28 mouse cellular contexts compared by ENCODE assay signal in the genomic region with DNA sequence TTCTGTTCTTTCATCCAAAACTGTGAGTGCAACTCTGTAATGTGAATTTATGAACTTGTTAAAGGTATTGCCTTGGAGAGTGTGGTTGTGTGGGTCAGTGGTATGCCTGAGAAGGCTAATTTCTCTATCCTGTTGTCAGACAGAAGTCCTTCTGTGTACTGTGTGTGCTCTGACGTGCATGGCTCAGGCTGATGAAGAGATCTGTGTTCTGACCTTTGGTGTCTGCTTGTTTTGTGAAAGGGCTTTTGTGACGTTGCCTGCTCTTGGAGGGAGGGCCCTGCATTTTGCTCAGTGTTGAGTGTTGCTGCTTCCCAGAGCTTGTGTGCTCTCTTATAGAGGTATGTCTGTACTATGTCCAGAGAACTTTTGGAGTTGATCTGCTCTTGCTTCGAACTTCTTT. TPM values are rescaled to one million over a fixed set of nuclear protein-coding genes. Genes with fewer than 3 reads are reported as not detected.
DNase-seq lines count a peak whose midpoint lies in the region; ATAC-seq and TF ChIP-seq lines count a peak whose summit lies in the region.
"Had no signal": no experiment of that assay in that cellular context is flagged by ENCODE, and none has a peak within 500 bp of the region (broad histone marks: within the 10 kb centered on the region; RNA-seq: fewer than 3 reads in every experiment).

No protein-coding gene starts in this region.

- no peak for ATAC-seq in hindbrain, embryonic 11.5 days (ENCODE audit: low FRiP score)
- peak; percentile 24; the same call in 1 of the 2 replicates for ATAC-seq in liver, embryonic 12.5 days
- ATAC-seq in liver, embryonic 11.5 days (replicated peaks; ENCODE audit: low FRiP score) = no peak
- peak; percentile 63 for ATAC-seq in liver, embryonic 15.5 days (ENCODE audit: insufficient read depth)
- ATAC-seq in heart, embryonic 12.5 days (ENCODE audit: insufficient number of reproducible peaks, low FRiP score) = no peak
- ATAC-seq in lung, postnatal 0 days = no peak
- ATAC-seq: forebrain, postnatal 0 days; Patski had no signal

- H3K27ac ChIP-seq in hindbrain, embryonic 10.5 days = peak overlapping the region; percentile 53; the same call in 1 of the 2 replicates
- no peak overlapping the region for H3K27ac ChIP-seq in hindbrain, embryonic 11.5 days (ENCODE audit: low read depth, low read length)
- H3K27ac ChIP-seq in liver, embryonic 12.5 days = no peak overlapping the region
- H3K27ac ChIP-seq in liver, embryonic 11.5 days (ENCODE audit: low read depth, low read length) = no peak overlapping the region
- 0 out of 2 replicates have a peak overlapping the region, but pooled peaks have one; percentile 14 for H3K27ac ChIP-seq in liver, embryonic 15.5 days (replicated peaks)
- no peak overlapping the region for H3K27ac ChIP-seq in heart, embryonic 12.5 days (ENCODE audit: poor library complexity, severe bottlenecking)
- H3K27ac ChIP-seq in lung, postnatal 0 days (ENCODE audit: low read length) = no peak overlapping the region
- H3K27ac ChIP-seq: heart, adult 2 months; heart, embryonic 15.5 days; hindbrain, embryonic 15.5 days; kidney, postnatal 0 days; liver, embryonic 14.5 days; midbrain, embryonic 10.5 days; neural tube, embryonic 15.5 days; stomach, embryonic 15.5 days had no signal

- TF ChIP-seq EP300 in lung, postnatal 0 days (IDR thresholded peaks at IDR 0.05) = no peak

- TF ChIP-seq CTCF in lung, postnatal 0 days (IDR thresholded peaks at IDR 0.05) = no peak

- H3K4me3 ChIP-seq in hindbrain, embryonic 10.5 days = no peak overlapping the region
- no peak overlapping the region for H3K4me3 ChIP-seq in hindbrain, embryonic 11.5 days (ENCODE audit: low read depth, low read length)
- H3K4me3 ChIP-seq in liver, embryonic 12.5 days = no peak overlapping the region
- H3K4me3 ChIP-seq in liver, embryonic 11.5 days (ENCODE audit: low read depth, low read length) = no peak overlapping the region
- no peak overlapping the region for H3K4me3 ChIP-seq in liver, embryonic 15.5 days (replicated peaks)
- H3K4me3 ChIP-seq in heart, embryonic 12.5 days = no peak overlapping the region
- no peak overlapping the region for H3K4me3 ChIP-seq in lung, postnatal 0 days (ENCODE audit: low read depth, low read length)
- H3K4me3 ChIP-seq: heart, adult 2 months; heart, embryonic 15.5 days; hindbrain, embryonic 15.5 days; midbrain, embryonic 10.5 days; neural tube, embryonic 15.5 days; stomach, embryonic 15.5 days had no signal

- no peaks in the 10 kb centered on the region for H3K27me3 ChIP-seq in hindbrain, embryonic 10.5 days (ENCODE audit: insufficient read depth, poor library complexity, severe bottlenecking)
- H3K27me3 ChIP-seq in hindbrain, embryonic 11.5 days (ENCODE audit: control insufficient read depth, insufficient read depth, low read length) = no peaks in the 10 kb centered on the region
- H3K27me3 ChIP-seq in liver, embryonic 12.5 days (replicated peaks) = no peaks in the 10 kb centered on the region
- no peaks in the 10 kb centered on the region for H3K27me3 ChIP-seq in liver, embryonic 11.5 days (replicated peaks; ENCODE audit: control insufficient read depth, insufficient read depth, low read length)
- no peaks in the 10 kb centered on the region for H3K27me3 ChIP-seq in liver, embryonic 15.5 days
- no peaks in the 10 kb centered on the region for H3K27me3 ChIP-seq in heart, embryonic 12.5 days (replicated peaks)
- H3K27me3 ChIP-seq in lung, postnatal 0 days (replicated peaks; ENCODE audit: insufficient read depth, low read length) = no peaks in the 10 kb centered on the region
- H3K27me3 ChIP-seq: heart, embryonic 15.5 days; hindbrain, embryonic 15.5 days; neural tube, embryonic 15.5 days; Patski; stomach, embryonic 15.5 days had no signal

- peaks cover 11% of the 10 kb centered on the region for H3K36me3 ChIP-seq in hindbrain, embryonic 10.5 days
- no peaks in the 10 kb centered on the region for H3K36me3 ChIP-seq in hindbrain, embryonic 11.5 days (ENCODE audit: control insufficient read depth, insufficient read depth, low read length)
- H3K36me3 ChIP-seq in liver, embryonic 12.5 days = 0 out of 2 replicates have a peak, but pooled peaks cover 8% of the 10 kb centered on the region
- 0 out of 2 replicates have a peak, but pooled peaks cover 3% of the 10 kb centered on the region for H3K36me3 ChIP-seq in liver, embryonic 11.5 days (ENCODE audit: control insufficient read depth, insufficient read depth, low read length)
- 0 out of 2 replicates have a peak, but pooled peaks cover 4% of the 10 kb centered on the region for H3K36me3 ChIP-seq in liver, embryonic 15.5 days (replicated peaks)
- peaks cover 23% of the 10 kb centered on the region for H3K36me3 ChIP-seq in heart, embryonic 12.5 days
- H3K36me3 ChIP-seq in lung, postnatal 0 days (ENCODE audit: insufficient read depth, low read length) = no peaks in the 10 kb centered on the region

- WGBS in hindbrain, embryonic 10.5 days = 55% methylated on average over 3 of the region's 3 CpGs
- WGBS in hindbrain, embryonic 11.5 days = 54% methylated on average over 3 of the region's 3 CpGs
- WGBS in liver, embryonic 12.5 days (ENCODE audit: insufficient replicate concordance) = 49% methylated on average over 3 of the region's 3 CpGs
- WGBS in liver, embryonic 11.5 days = 73% methylated on average over 3 of the region's 3 CpGs
- 44% methylated on average over 3 of the region's 3 CpGs for WGBS in liver, embryonic 15.5 days (ENCODE audit: insufficient replicate concordance)
- 60% methylated on average over 3 of the region's 3 CpGs for WGBS in heart, embryonic 12.5 days
- 52% methylated on average over 3 of the region's 3 CpGs for WGBS in lung, postnatal 0 days

- H3K4me2 ChIP-seq in hindbrain, embryonic 11.5 days (replicated peaks; ENCODE audit: low read depth, low read length) = no peak overlapping the region
- no peak overlapping the region for H3K4me2 ChIP-seq in liver, embryonic 12.5 days
- H3K4me2 ChIP-seq in liver, embryonic 11.5 days = no peak overlapping the region
- H3K4me2 ChIP-seq in liver, embryonic 15.5 days = no peak overlapping the region
- H3K4me2 ChIP-seq in heart, embryonic 12.5 days = no peak overlapping the region
- no peak overlapping the region for H3K4me2 ChIP-seq in lung, postnatal 0 days (replicated peaks; ENCODE audit: low read depth, low read length)
- H3K4me2 ChIP-seq: heart, embryonic 15.5 days; hindbrain, embryonic 15.5 days; neural tube, embryonic 15.5 days; stomach, embryonic 15.5 days had no signal

- no peak for DNase-seq in hindbrain, embryonic 10.5 days (ENCODE audit: low spot score)
- no peak for DNase-seq in hindbrain, embryonic 11.5 days (ENCODE audit: low spot score)
- DNase-seq in liver, embryonic 11.5 days (ENCODE audit: low spot score) = no peak
- DNase-seq in yolk sac, embryonic 10.5 days (ENCODE audit: low spot score) = peak; percentile 34
- no peak for DNase-seq in lung, postnatal 0 days (ENCODE audit: low spot score)
- DNase-seq: adrenal gland, postnatal 36 days; cerebellum, adult 11 months; cerebellum, postnatal 14 days; forebrain, postnatal 0 days; gastrocnemius, postnatal 36 days; heart, adult 2 months; heart, postnatal 36 days; kidney, adult 11 months; left cerebral cortex, postnatal 4 days; lung, postnatal 10 days; right cerebral cortex, adult 18-20 months; right cerebral cortex, postnatal 4 days had no signal

- no peaks in the 10 kb centered on the region; the same call in 1 of the 2 replicates for H3K4me1 ChIP-seq in hindbrain, embryonic 10.5 days (replicated peaks)
- no peaks in the 10 kb centered on the region for H3K4me1 ChIP-seq in hindbrain, embryonic 11.5 days (replicated peaks; ENCODE audit: control insufficient read depth, insufficient read depth, low read length)
- peaks cover 7% of the 10 kb centered on the region for H3K4me1 ChIP-seq in liver, embryonic 12.5 days
- H3K4me1 ChIP-seq in liver, embryonic 11.5 days (replicated peaks; ENCODE audit: control insufficient read depth, insufficient read depth, low read length) = no peaks in the 10 kb centered on the region
- H3K4me1 ChIP-seq in liver, embryonic 15.5 days (replicated peaks) = 0 out of 2 replicates have a peak, but pooled peaks cover 3% of the 10 kb centered on the region
- no peaks in the 10 kb centered on the region for H3K4me1 ChIP-seq in heart, embryonic 12.5 days (replicated peaks)
- no peaks in the 10 kb centered on the region for H3K4me1 ChIP-seq in lung, postnatal 0 days (ENCODE audit: insufficient read depth, low read depth, low read length)
- H3K4me1 ChIP-seq: heart, embryonic 15.5 days; hindbrain, embryonic 15.5 days; midbrain, embryonic 10.5 days; neural tube, embryonic 15.5 days; stomach, embryonic 15.5 days had no signal

- H3K9me3 ChIP-seq in hindbrain, embryonic 10.5 days = no peaks in the 10 kb centered on the region
- no peaks in the 10 kb centered on the region; the same call in 1 of the 2 replicates for H3K9me3 ChIP-seq in hindbrain, embryonic 11.5 days (ENCODE audit: control insufficient read depth, low read length)
- H3K9me3 ChIP-seq in liver, embryonic 12.5 days (replicated peaks) = peaks cover 5% of the 10 kb centered on the region; the same call in 1 of the 2 replicates
- no peaks in the 10 kb centered on the region for H3K9me3 ChIP-seq in liver, embryonic 11.5 days (ENCODE audit: control insufficient read depth, low read length)
- no peaks in the 10 kb centered on the region for H3K9me3 ChIP-seq in liver, embryonic 15.5 days (replicated peaks)
- H3K9me3 ChIP-seq in heart, embryonic 12.5 days (replicated peaks) = peaks cover 9% of the 10 kb centered on the region
- H3K9me3 ChIP-seq in lung, postnatal 0 days (ENCODE audit: low read length) = no peaks in the 10 kb centered on the region
- H3K9me3 ChIP-seq: heart, embryonic 15.5 days; hindbrain, embryonic 15.5 days; midbrain, embryonic 10.5 days; neural tube, embryonic 15.5 days; stomach, embryonic 15.5 days had no signal

- H3K9ac ChIP-seq in hindbrain, embryonic 11.5 days (ENCODE audit: low read depth, low read length) = no peak overlapping the region
- H3K9ac ChIP-seq in liver, embryonic 12.5 days = no peak overlapping the region
- no peak overlapping the region for H3K9ac ChIP-seq in liver, embryonic 11.5 days (ENCODE audit: low read depth, low read length)
- H3K9ac ChIP-seq in liver, embryonic 15.5 days = no peak overlapping the region
- H3K9ac ChIP-seq in heart, embryonic 12.5 days = no peak overlapping the region
- no peak overlapping the region for H3K9ac ChIP-seq in lung, postnatal 0 days (replicated peaks; ENCODE audit: low read depth)
- H3K9ac ChIP-seq: forebrain, postnatal 0 days; heart, embryonic 15.5 days; hindbrain, embryonic 15.5 days; liver, embryonic 14.5 days; neural tube, embryonic 15.5 days; stomach, embryonic 15.5 days had no signal

RNA-seq across cellular contexts. Expression of a gene that starts 55.1 kb away (rescaled TPM):
- 4.1 and 4.8 TPM in 2 replicates for polyA plus RNA-seq in hindbrain, embryonic 10.5 days (2016; fragmentation: Nextera tagmentation; extraction: Ambion mirVana)
- 4.6 and 6.0 TPM in 2 replicates for polyA plus RNA-seq in hindbrain, embryonic 11.5 days (2014; fragmentation: Nextera tagmentation; extraction: Ambion mirVana)
- polyA plus RNA-seq in liver, embryonic 12.5 days (2016; fragmentation: Nextera tagmentation; extraction: Ambion mirVana) = 1.2 and 1.5 TPM in 2 replicates
- 2.3 and 2.7 TPM in 2 replicates for polyA plus RNA-seq in liver, embryonic 11.5 days (2014; fragmentation: Nextera tagmentation; extraction: Ambion mirVana)
- polyA plus RNA-seq in liver, embryonic 15.5 days (2015; fragmentation: Nextera tagmentation; extraction: Ambion mirVana) = 1.2 and 1.6 TPM in 2 replicates
- 4.2 and 5.4 TPM in 2 replicates for polyA plus RNA-seq in heart, embryonic 12.5 days (2016; fragmentation: Nextera tagmentation; extraction: Ambion mirVana)
- 3.4 and 3.6 TPM in 2 replicates for polyA plus RNA-seq in lung, postnatal 0 days (2015; fragmentation: Nextera tagmentation; extraction: Ambion mirVana)

Comparison
In these comparisons a context has a peak if more than half of its experiments do, and no peak if none do; other contexts are left out.
1. H3K27ac ChIP-seq: peak in hindbrain, embryonic 10.5 days (single experiment) and liver, embryonic 15.5 days (single experiment); none in hindbrain, embryonic 11.5 days (single experiment), liver, embryonic 12.5 days (single experiment), liver, embryonic 11.5 days (single experiment), heart, embryonic 12.5 days (single experiment) and lung, postnatal 0 days (single experiment).
2. ATAC-seq: peak in liver, embryonic 12.5 days (single experiment) and liver, embryonic 15.5 days (single experiment); none in hindbrain, embryonic 11.5 days (single experiment), liver, embryonic 11.5 days (single experiment), heart, embryonic 12.5 days (single experiment) and lung, postnatal 0 days (single experiment).